ENCODE assay signal across 8 mouse cellular contexts in the genomic region with DNA sequence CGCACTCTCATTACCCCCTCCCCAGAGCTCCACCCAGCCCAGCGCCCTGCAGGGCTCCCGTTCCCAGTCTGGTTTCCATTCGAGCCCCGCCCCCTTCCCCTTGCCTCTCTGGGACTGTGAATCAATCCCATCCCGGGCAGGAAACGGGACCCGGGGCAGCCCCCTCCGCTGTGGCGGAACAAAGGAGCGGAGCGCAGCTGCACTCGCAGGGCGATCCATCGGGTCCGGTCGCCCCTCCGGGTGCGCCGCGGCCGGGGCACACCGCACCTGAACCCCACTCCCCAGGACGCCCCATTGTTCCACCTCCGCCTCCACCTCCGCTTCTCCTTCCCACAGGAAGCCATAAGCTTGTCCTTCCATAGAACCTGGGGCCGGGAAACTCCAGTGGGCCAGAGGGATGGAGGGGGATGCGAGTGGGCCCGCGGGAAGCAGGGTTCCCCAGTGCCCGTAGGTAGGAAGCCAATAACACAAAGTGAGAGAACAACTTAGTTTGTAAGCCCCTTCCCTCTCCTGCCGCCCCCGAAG. TPM values are rescaled to one million over a fixed set of nuclear protein-coding genes. Genes with fewer than 3 reads are reported as not detected.
DNase-seq lines count a peak whose midpoint lies in the region; ATAC-seq lines count a peak whose summit lies in the region.

No protein-coding gene starts in this region.

- H3K4me2 ChIP-seq in limb, embryonic 15.5 days: peak overlapping the region; percentile 65
- H3K4me2 ChIP-seq in midbrain, embryonic 14.5 days (ENCODE audit: low read length): peak overlapping the region; percentile 72
- peak overlapping the region; percentile 61 for H3K4me2 ChIP-seq in stomach, embryonic 15.5 days

- no peaks in the 10 kb centered on the region for H3K9me3 ChIP-seq in limb, embryonic 15.5 days
- no peaks in the 10 kb centered on the region for H3K9me3 ChIP-seq in midbrain, embryonic 14.5 days (ENCODE audit: control insufficient read depth, low read length)
- H3K9me3 ChIP-seq in stomach, embryonic 15.5 days: no peaks in the 10 kb centered on the region

- DNase-seq in cerebellum, adult 18-20 months: peak; percentile 12 to 15
- DNase-seq in cerebellum, adult 9-11 months: no peak
- peak; percentile 49 to 61 for DNase-seq in cerebellum, postnatal 25 days
- DNase-seq in gastrocnemius, postnatal 25 days: peak; percentile 76
- peak; percentile 68 for DNase-seq in hindlimb bud, embryonic 11.5 days (ENCODE audit: extremely low spot score, low read depth, low spot score)
- DNase-seq in midbrain, embryonic 14.5 days: peak; percentile 85

- no peaks in the 10 kb centered on the region for H3K27me3 ChIP-seq in limb, embryonic 15.5 days
- no peaks in the 10 kb centered on the region for H3K27me3 ChIP-seq in midbrain, embryonic 14.5 days (ENCODE audit: control insufficient read depth, insufficient read depth, low read length)
- H3K27me3 ChIP-seq in stomach, embryonic 15.5 days (replicated peaks): no peaks in the 10 kb centered on the region

- peak overlapping the region; percentile 87 for H3K9ac ChIP-seq in limb, embryonic 15.5 days
- peak overlapping the region; percentile 88 for H3K9ac ChIP-seq in midbrain, embryonic 14.5 days (replicated peaks; ENCODE audit: low read length)
- peak overlapping the region; percentile 81 for H3K9ac ChIP-seq in stomach, embryonic 15.5 days

- peak overlapping the region; percentile 93 for H3K27ac ChIP-seq in limb, embryonic 15.5 days
- H3K27ac ChIP-seq in midbrain, embryonic 14.5 days (replicated peaks; ENCODE audit: low read depth, low read length): peak overlapping the region; percentile 89
- H3K27ac ChIP-seq in stomach, embryonic 15.5 days: peak overlapping the region; percentile 88

- ATAC-seq in limb, embryonic 15.5 days (ENCODE audit: insufficient number of reproducible peaks, low FRiP score, low TSS enrichment, low read depth): peak; percentile 78
- peak; percentile 85 for ATAC-seq in midbrain, embryonic 14.5 days (ENCODE audit: low FRiP score, low TSS enrichment)
- peak; percentile 70 for ATAC-seq in stomach, embryonic 15.5 days (ENCODE audit: insufficient read depth, low FRiP score, low read depth)

- no peaks in the 10 kb centered on the region for H3K36me3 ChIP-seq in limb, embryonic 15.5 days
- H3K36me3 ChIP-seq in midbrain, embryonic 14.5 days (ENCODE audit: control insufficient read depth, insufficient read depth, low read length): no peaks in the 10 kb centered on the region
- H3K36me3 ChIP-seq in stomach, embryonic 15.5 days: no peaks in the 10 kb centered on the region

- WGBS in limb, embryonic 15.5 days: under 1% methylated on average over 33 of the region's 33 CpGs
- WGBS in midbrain, embryonic 14.5 days: 0% methylated on average over 33 of the region's 33 CpGs
- WGBS in stomach, embryonic 15.5 days: 0% methylated on average over 33 of the region's 33 CpGs

- peaks cover 21% of the 10 kb centered on the region for H3K4me1 ChIP-seq in limb, embryonic 15.5 days
- peaks cover 19% of the 10 kb centered on the region for H3K4me1 ChIP-seq in midbrain, embryonic 14.5 days (ENCODE audit: control insufficient read depth, insufficient read depth, low read length)
- H3K4me1 ChIP-seq in stomach, embryonic 15.5 days: peaks cover 15% of the 10 kb centered on the region

- peak overlapping the region; percentile 90 for H3K4me3 ChIP-seq in limb, embryonic 15.5 days
- peak overlapping the region; percentile 80 for H3K4me3 ChIP-seq in midbrain, embryonic 14.5 days (replicated peaks; ENCODE audit: low read depth, low read length)
- peak overlapping the region; percentile 91 for H3K4me3 ChIP-seq in stomach, embryonic 15.5 days (replicated peaks)

RNA-seq across cellular contexts. Expression of gene Myo1b, which starts 0.8 kb away (rescaled TPM):
- 10 to 100 TPM; 10.7 to 14.6 TPM for total RNA-seq in gastrocnemius, postnatal 25 days (2021)
- polyA plus RNA-seq in limb, embryonic 15.5 days (2015; fragmentation: Nextera tagmentation; extraction: Ambion mirVana): 76.1 and 88.9 TPM in 2 replicates
- 60.4 and 93.1 TPM in 2 replicates for polyA plus RNA-seq in midbrain, embryonic 14.5 days (2014; fragmentation: Nextera tagmentation; extraction: Ambion mirVana)
- polyA plus RNA-seq in stomach, embryonic 15.5 days (2015; fragmentation: Nextera tagmentation; extraction: Ambion mirVana): 63.0 and 63.8 TPM in 2 replicates
